Mouse (Mus musculus): Measurements from ENCODE around the gene Pabpn1. TPM values are rescaled to one million over a fixed set of nuclear protein-coding genes. Genes with fewer than 3 reads are reported as not detected.

The Pabpn1 gene
- polyA plus RNA-seq (2015; fragmentation: Nextera tagmentation; extraction: Ambion mirVana) = 46.4 and 56.2 TPM in 2 replicates

- DNase-seq (ENCODE audit: low spot score) (no peak), ATAC-seq (ENCODE audit: low FRiP score, low TSS enrichment) (no peak)
- 89% methylated on average over 3 of the region's 3 CpGs for WGBS
- peak within 1 kb of the TSS; percentile 48 for H3K4me2 ChIP-seq (replicated peaks; ENCODE audit: low read depth)
- no peaks in the 10 kb centered on the region for H3K27me3 ChIP-seq (ENCODE audit: control insufficient read depth, insufficient read depth, low read length)
- peak within 1 kb of the TSS; percentile 98 for H3K4me3 ChIP-seq (ENCODE audit: low read depth, low read length)
- 0 out of 2 replicates have a peak, but pooled peaks cover 4% of the 10 kb centered on the region for H3K36me3 ChIP-seq (ENCODE audit: control insufficient read depth, insufficient read depth, low read length)
- peaks cover 3% of the 10 kb centered on the region; the same call in 1 of the 2 replicates for H3K4me1 ChIP-seq (replicated peaks; ENCODE audit: control insufficient read depth, insufficient read depth)
- peak within 1 kb of the TSS; percentile 75 for H3K27ac ChIP-seq (replicated peaks)
- TF ChIP-seq CTCF (IDR thresholded peaks at IDR 0.05; ENCODE audit: low read depth) (no peak), EP300 (optimal IDR thresholded peaks at IDR 0.05) (no peak)
- H3K9me3 ChIP-seq (ENCODE audit: control insufficient read depth, low read length) = no peaks in the 10 kb centered on the region
- H3K9ac ChIP-seq (ENCODE audit: low read length) = no peak within 1 kb of the TSS
Observed at GRCm38 (mm10) chr14:54892200-54892599, at the start of gene Pabpn1. Gene Pabpn1, plus strand, starts transcription at chr14:54892500.

- no peaks in the 10 kb centered on the region for H3K4me1 ChIP-seq (replicated peaks; ENCODE audit: control insufficient read depth, insufficient read depth)
- no peaks in the 10 kb centered on the region for H3K9me3 ChIP-seq (ENCODE audit: control insufficient read depth, low read length)
- no peak overlapping the region for H3K9ac ChIP-seq (ENCODE audit: low read length)
- WGBS = 1% methylated on average over 4 of the region's 4 CpGs
- no peak overlapping the region for H3K27ac ChIP-seq (replicated peaks)
- H3K36me3 ChIP-seq (ENCODE audit: control insufficient read depth, insufficient read depth, low read length) = no peaks in the 10 kb centered on the region
- ATAC-seq (ENCODE audit: low FRiP score, low TSS enrichment) = no peak
- no peak for DNase-seq (ENCODE audit: low spot score)
- no peak overlapping the region; the same call in 1 of the 2 replicates for H3K4me2 ChIP-seq (replicated peaks; ENCODE audit: low read depth)
- TF ChIP-seq CTCF (IDR thresholded peaks at IDR 0.05; ENCODE audit: low read depth) (peak; percentile 73), EP300 (optimal IDR thresholded peaks at IDR 0.05) (no peak)
- no peak overlapping the region for H3K4me3 ChIP-seq (ENCODE audit: low read depth, low read length)
- no peaks in the 10 kb centered on the region for H3K27me3 ChIP-seq (ENCODE audit: control insufficient read depth, insufficient read depth, low read length)
Observed at GRCm38 (mm10) chr14:54843461-54843860, 48.8 kb upstream of the Pabpn1 start.

GRCm38 (mm10) chr14:54855726-54856125, 36.6 kb upstream of the Pabpn1 start:
- no peak overlapping the region for H3K27ac ChIP-seq (replicated peaks)
- 95% methylated on average over 3 of the region's 3 CpGs for WGBS
- DNase-seq (ENCODE audit: low spot score) = no peak
- H3K9me3 ChIP-seq (ENCODE audit: control insufficient read depth, low read length) = no peaks in the 10 kb centered on the region
- no peaks in the 10 kb centered on the region for H3K4me1 ChIP-seq (replicated peaks; ENCODE audit: control insufficient read depth, insufficient read depth)
- no peaks in the 10 kb centered on the region for H3K27me3 ChIP-seq (ENCODE audit: control insufficient read depth, insufficient read depth, low read length)
- TF ChIP-seq EP300 (optimal IDR thresholded peaks at IDR 0.05) (no peak), CTCF (IDR thresholded peaks at IDR 0.05; ENCODE audit: low read depth) (no peak)
- no peak overlapping the region for H3K4me3 ChIP-seq (ENCODE audit: low read depth, low read length)
- ATAC-seq (ENCODE audit: low FRiP score, low TSS enrichment) = no peak
- H3K9ac ChIP-seq (ENCODE audit: low read length) = no peak overlapping the region
- peaks cover 6% of the 10 kb centered on the region; the same call in 1 of the 2 replicates for H3K36me3 ChIP-seq (ENCODE audit: control insufficient read depth, insufficient read depth, low read length)
- no peak overlapping the region for H3K4me2 ChIP-seq (replicated peaks; ENCODE audit: low read depth)

- WGBS = 84% methylated on average over 7 of the region's 7 CpGs
- Histone ChIP-seq H3K4me3 (ENCODE audit: low read depth, low read length) (no peak overlapping the region), H3K4me2 (replicated peaks; ENCODE audit: low read depth) (no peak overlapping the region), H3K9ac (ENCODE audit: low read length) (no peak overlapping the region), H3K36me3 (ENCODE audit: control insufficient read depth, insufficient read depth, low read length) (peaks cover 6% of the 10 kb centered on the region; the same call in 1 of the 2 replicates), H3K9me3 (ENCODE audit: control insufficient read depth, low read length) (no peaks in the 10 kb centered on the region), H3K27me3 (ENCODE audit: control insufficient read depth, insufficient read depth, low read length) (no peaks in the 10 kb centered on the region), H3K27ac (replicated peaks) (no peak overlapping the region), H3K4me1 (replicated peaks; ENCODE audit: control insufficient read depth, insufficient read depth) (no peaks in the 10 kb centered on the region)
- DNase-seq (ENCODE audit: low spot score) (no peak), ATAC-seq (ENCODE audit: low FRiP score, low TSS enrichment) (no peak)
- no peak for TF ChIP-seq CTCF (IDR thresholded peaks at IDR 0.05; ENCODE audit: low read depth)
- TF ChIP-seq EP300 (optimal IDR thresholded peaks at IDR 0.05) = no peak
Observed at GRCm38 (mm10) chr14:54856703-54857102, 35.6 kb upstream of the Pabpn1 start.

GRCm38 (mm10) chr14:54857891-54858290, 34.4 kb upstream of the Pabpn1 start:
- H3K27me3 ChIP-seq (ENCODE audit: control insufficient read depth, insufficient read depth, low read length) = no peaks in the 10 kb centered on the region
- peaks cover 6% of the 10 kb centered on the region; the same call in 1 of the 2 replicates for H3K36me3 ChIP-seq (ENCODE audit: control insufficient read depth, insufficient read depth, low read length)
- no peak overlapping the region for H3K4me3 ChIP-seq (ENCODE audit: low read depth, low read length)
- no peak for TF ChIP-seq EP300 (optimal IDR thresholded peaks at IDR 0.05)
- TF ChIP-seq CTCF (IDR thresholded peaks at IDR 0.05; ENCODE audit: low read depth) = no peak
- DNase-seq (ENCODE audit: low spot score) (no peak), ATAC-seq (ENCODE audit: low FRiP score, low TSS enrichment) (no peak)
- no peak overlapping the region for H3K27ac ChIP-seq (replicated peaks)
- no peak overlapping the region for H3K9ac ChIP-seq (ENCODE audit: low read length)
- no peaks in the 10 kb centered on the region for H3K9me3 ChIP-seq (ENCODE audit: control insufficient read depth, low read length)
- 94% methylated on average over 9 of the region's 9 CpGs for whole genome bisulfite sequencing
- H3K4me2 ChIP-seq (replicated peaks; ENCODE audit: low read depth) = no peak overlapping the region
- H3K4me1 ChIP-seq (replicated peaks; ENCODE audit: control insufficient read depth, insufficient read depth) = no peaks in the 10 kb centered on the region

GRCm38 (mm10) chr14:54860511-54860910, 31.8 kb upstream of the Pabpn1 start:
- Histone ChIP-seq H3K9me3 (ENCODE audit: control insufficient read depth, low read length) (no peaks in the 10 kb centered on the region), H3K9ac (ENCODE audit: low read length) (no peak overlapping the region), H3K27me3 (ENCODE audit: control insufficient read depth, insufficient read depth, low read length) (no peaks in the 10 kb centered on the region), H3K4me1 (replicated peaks; ENCODE audit: control insufficient read depth, insufficient read depth) (no peaks in the 10 kb centered on the region), H3K36me3 (ENCODE audit: control insufficient read depth, insufficient read depth, low read length) (peaks cover 2% of the 10 kb centered on the region; the same call in 1 of the 2 replicates), H3K27ac (replicated peaks) (no peak overlapping the region), H3K4me2 (replicated peaks; ENCODE audit: low read depth) (no peak overlapping the region), H3K4me3 (ENCODE audit: low read depth, low read length) (no peak overlapping the region)
- ATAC-seq (ENCODE audit: low FRiP score, low TSS enrichment) (no peak), DNase-seq (ENCODE audit: low spot score) (peak; percentile 72)
- TF ChIP-seq EP300 (optimal IDR thresholded peaks at IDR 0.05) (no peak), CTCF (IDR thresholded peaks at IDR 0.05; ENCODE audit: low read depth) (peak; percentile 82)
- WGBS = 31% methylated on average over 2 of the region's 2 CpGs
